Mouse (Mus musculus): ENCODE measurements at regions not wholly inside any gene's neighbourhood (a gene's known extent, or its start where the extent isn't known, plus 50 kb on each side); places are given as distances from the start of the nearest gene placed in this dataset.
A peak's percentile ranks its signal among the peaks of the same experiment; 100 is the strongest.

GRCm38 (mm10) chr1:71816306-71816705 is 163.3 kb upstream of the Fn1 start:
- DNase-seq: no peak

GRCm38 (mm10) chr1:71814141-71814540 is 161.1 kb upstream of the Fn1 start:
- no peak for DNase-seq

GRCm38 (mm10) chr1:71812171-71812695 is 159.2 kb upstream of the Fn1 start:
- no peak for DNase-seq

DNA sequence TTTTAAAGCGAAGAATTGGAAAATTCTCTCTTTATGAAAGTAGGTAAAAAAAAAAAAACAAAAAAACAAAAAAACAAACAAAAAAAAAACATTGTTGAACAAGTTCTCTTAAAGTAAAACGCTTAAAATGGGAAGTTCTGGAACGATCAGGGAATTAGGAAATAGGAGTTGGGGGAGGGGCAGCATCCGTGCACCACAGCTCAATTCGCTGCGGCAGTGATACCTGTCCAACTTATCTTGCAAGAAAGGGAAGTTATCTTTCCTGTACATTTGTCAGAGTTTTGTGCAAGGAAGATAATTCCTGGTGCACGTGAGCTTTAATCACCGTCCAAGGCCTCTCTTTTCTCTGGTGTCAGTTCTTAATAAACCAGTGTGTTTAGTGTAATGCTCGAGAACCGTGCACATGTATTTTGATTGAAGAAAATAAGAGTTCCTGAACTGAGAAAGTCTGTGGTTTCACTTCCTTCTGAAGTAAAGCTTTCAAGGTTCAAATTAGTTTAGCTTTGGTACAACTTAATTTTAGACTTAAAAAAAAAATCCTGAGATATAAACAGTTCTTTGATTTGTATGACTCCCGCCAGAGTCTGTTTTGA is 158.3 kb upstream of the Fn1 start:
- no peak for DNase-seq

DNA sequence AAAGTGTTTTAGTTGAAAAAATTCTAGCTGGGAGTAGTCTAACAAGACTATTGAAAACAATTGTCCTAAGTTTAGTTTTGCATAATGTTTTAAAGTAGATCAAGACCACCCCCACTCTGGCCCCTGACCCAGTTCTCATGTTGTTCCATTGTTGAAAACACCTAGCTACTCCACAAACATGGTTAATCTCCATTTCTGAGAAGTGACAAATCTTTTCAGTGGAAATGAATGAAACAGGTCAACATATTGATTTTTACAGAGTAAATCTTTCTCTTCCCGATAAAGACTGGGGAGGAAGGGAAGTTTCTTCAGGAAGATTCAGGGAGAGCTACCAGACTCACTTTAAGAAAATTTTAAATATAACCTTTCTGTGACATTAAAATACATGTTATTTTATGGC is 155.0 kb upstream of the Fn1 start:
- DNase-seq: peak; percentile 5

GRCm38 (mm10) chr1:71807586-71807985 is 154.6 kb upstream of the Fn1 start:
- DNase-seq: no peak

GRCm38 (mm10) chr1:71801283-71802066 is 148.5 kb upstream of the Fn1 start:
- DNase-seq: no peak

- DNase-seq: peak; percentile 12
These were observed 147.6 kb upstream of the Fn1 start for GRCm38 (mm10) chr1:71800581-71800980.

DNA sequence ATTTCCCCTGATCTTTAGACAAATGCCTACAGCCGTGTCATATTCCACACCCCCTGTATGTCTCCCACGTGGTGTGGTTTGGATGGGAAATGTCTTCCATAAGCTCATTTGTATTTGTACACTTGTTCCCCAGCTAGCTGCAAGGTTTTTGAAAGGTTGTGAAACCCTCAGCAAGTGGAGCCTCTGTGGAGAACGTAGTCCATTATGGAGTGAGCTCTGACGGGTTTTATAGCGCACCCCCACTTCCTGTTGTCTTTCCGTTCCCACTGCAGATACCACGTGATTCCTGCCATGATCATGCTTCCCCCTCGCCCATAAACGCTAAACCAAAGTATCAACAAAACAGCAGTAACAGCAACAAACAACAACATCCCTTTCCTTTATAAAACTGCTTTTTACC is 145.6 kb upstream of the Fn1 start:
- no peak for DNase-seq

DNA sequence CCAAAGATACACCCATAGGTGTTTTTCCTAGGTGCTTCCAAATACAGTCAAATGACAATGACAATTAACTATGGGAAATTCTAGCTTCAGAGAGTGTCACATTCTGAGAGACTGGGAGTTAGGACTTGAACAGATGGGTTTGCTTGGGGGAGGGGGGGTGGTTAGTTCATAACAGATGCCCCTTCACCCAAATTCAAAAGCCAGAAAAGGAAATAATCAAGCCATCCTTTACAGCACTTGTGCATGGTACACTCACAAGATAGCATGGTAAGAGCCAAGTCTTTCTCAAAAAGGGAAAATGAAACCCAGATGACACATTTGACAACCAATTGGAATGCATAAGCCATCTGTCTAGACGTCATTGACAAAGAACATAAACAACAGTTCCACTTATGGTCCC is 135.4 kb upstream of the Fn1 start:
- DNase-seq: no peak

DNA sequence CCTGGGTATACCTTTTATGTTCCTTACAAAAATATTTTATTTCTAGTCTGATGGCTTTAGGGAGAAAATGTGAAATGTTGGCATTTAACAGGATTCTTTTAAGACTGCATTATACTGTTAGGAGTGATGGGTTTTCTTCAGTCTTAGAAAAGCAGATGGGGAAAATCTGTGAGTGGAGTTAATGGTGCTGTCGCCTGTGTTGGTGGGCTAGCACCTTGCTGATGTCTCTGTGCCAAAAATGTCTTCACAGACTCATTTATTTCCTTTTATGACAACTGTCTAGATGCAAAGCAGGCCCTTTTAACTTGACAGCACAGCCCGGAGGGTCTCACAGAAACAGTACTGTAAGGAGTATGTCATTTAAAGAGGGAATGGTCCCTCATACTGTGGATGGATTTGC is 131.9 kb upstream of the Fn1 start:
- no peak for DNase-seq

- DNase-seq: no peak
These were observed 125.3 kb upstream of the Fn1 start for GRCm38 (mm10) chr1:71778292-71778691.

- DNase-seq: no peak
These were observed 123.0 kb upstream of the Fn1 start for GRCm38 (mm10) chr1:71775865-71776501.

- DNase-seq: no peak
These were observed 119.5 kb upstream of the Fn1 start for GRCm38 (mm10) chr1:71772526-71772925.

- no peak for DNase-seq
These were observed 118.8 kb upstream of the Fn1 start for GRCm38 (mm10) chr1:71771798-71772197.

- DNase-seq: no peak
These were observed 116.6 kb upstream of the Fn1 start for GRCm38 (mm10) chr1:71769595-71769994.

DNA sequence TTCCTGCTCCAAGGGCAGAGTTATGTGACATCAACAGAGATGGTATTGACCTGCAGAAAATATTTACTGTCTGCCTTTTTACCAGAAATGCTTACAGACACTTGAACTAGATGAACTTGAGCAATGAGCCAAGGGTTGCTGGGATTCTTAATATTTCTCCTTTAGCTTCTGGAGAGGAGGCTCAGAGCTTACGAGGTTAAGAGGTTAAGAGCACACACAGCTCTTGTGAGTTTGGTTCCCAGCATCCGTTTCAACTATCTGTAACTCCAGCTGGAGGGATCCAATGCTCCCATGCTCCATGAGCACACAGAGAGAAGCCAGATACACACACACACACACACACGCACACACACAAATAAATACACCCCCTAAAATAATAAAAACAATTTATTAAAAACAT is 114.7 kb upstream of the Fn1 start:
- no peak for DNase-seq

- DNase-seq: no peak
These were observed 114.1 kb upstream of the Fn1 start for GRCm38 (mm10) chr1:71767076-71767475.

GRCm38 (mm10) chr1:71764951-71765350 is 112.0 kb upstream of the Fn1 start:
- no peak for DNase-seq

DNA sequence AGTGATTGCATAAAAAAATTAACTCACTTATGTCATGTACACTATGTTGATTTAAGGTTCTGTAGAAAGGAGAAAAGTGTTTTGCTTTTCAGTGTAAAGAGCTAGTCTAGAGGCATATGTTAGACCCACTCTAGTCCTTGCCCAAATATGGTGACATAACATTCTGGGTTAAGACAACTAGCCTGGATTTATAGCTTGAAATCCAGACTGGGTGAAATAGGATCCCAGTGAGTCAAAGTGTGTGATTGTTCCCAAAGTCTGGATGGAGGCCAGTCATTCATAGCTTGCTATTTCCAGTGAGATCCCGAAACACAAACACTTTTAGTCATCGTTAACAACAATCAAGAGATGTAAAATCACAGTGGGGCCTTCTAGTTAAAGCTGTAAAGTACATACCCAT is 110.5 kb upstream of the Fn1 start:
- no peak for DNase-seq

- no peak for DNase-seq
These were observed 107.3 kb upstream of the Fn1 start for GRCm38 (mm10) chr1:71760342-71760741.

DNA sequence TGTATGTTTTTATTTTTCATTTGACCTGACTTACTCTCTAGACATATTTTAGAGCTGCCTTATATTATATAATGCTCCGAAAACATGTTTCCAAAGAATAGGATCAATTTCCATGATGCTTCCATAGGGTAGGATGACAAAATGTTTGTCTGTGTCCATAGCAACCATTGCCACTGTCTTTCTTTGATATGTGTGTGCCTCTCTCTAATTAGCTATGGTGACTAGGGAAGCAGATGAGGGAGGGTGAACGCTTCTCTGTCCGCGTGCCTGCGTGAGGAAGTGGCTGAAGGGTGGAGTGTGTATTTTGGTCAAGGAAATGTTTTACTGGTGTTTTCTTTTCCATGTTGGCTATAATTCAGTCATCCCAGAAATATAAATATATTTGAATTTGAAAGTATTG is 104.2 kb upstream of the Fn1 start:
- no peak for DNase-seq

- DNase-seq: no peak
These were observed 103.2 kb upstream of the Fn1 start for GRCm38 (mm10) chr1:71756159-71756558.

GRCm38 (mm10) chr1:71755435-71755834 is 102.4 kb upstream of the Fn1 start:
- DNase-seq: no peak
